ENCODE assay signal across 26 mouse cellular contexts in genomic region chrX:11709326-11709725, GRCm38 (mm10).
DNase-seq lines count a peak whose midpoint lies in the region; ATAC-seq and TF ChIP-seq lines count a peak whose summit lies in the region.
"Had no signal": no experiment of that assay in that cellular context is flagged by ENCODE, and none has a peak within 500 bp of the region (broad histone marks: within the 10 kb centered on the region; RNA-seq: fewer than 3 reads in every experiment).

No protein-coding gene starts in this region.

- H3K4me2 ChIP-seq in hindbrain, postnatal 0 days (ENCODE audit: low read depth, low read length), result no peak overlapping the region
- H3K4me2 ChIP-seq: embryonic facial prominence, embryonic 12.5 days; forebrain, embryonic 12.5 days had no signal

- no peak overlapping the region for H3K27ac ChIP-seq in hindbrain, postnatal 0 days
- H3K27ac ChIP-seq: embryonic facial prominence, embryonic 10.5 days; embryonic facial prominence, embryonic 12.5 days; forebrain, embryonic 10.5 days; forebrain, embryonic 12.5 days had no signal

- H3K36me3 ChIP-seq in hindbrain, postnatal 0 days (ENCODE audit: insufficient read depth, low read length), result no peaks in the 10 kb centered on the region
- H3K36me3 ChIP-seq: embryonic facial prominence, embryonic 10.5 days; embryonic facial prominence, embryonic 12.5 days; forebrain, embryonic 10.5 days; forebrain, embryonic 12.5 days; G1E had no signal

- no peak for TF ChIP-seq CTCF in hindbrain, postnatal 0 days (IDR thresholded peaks at IDR 0.05; ENCODE audit: low read depth)

- H3K4me3 ChIP-seq in hindbrain, postnatal 0 days (ENCODE audit: low read length), result no peak overlapping the region
- H3K4me3 ChIP-seq: embryonic facial prominence, embryonic 10.5 days; embryonic facial prominence, embryonic 12.5 days; forebrain, embryonic 10.5 days; forebrain, embryonic 12.5 days had no signal

- H3K9ac ChIP-seq in hindbrain, postnatal 0 days (replicated peaks; ENCODE audit: low read length), result no peak overlapping the region
- H3K9ac ChIP-seq: embryonic facial prominence, embryonic 12.5 days; forebrain, embryonic 12.5 days had no signal

- H3K9me3 ChIP-seq in hindbrain, postnatal 0 days (ENCODE audit: low read length), result no peaks in the 10 kb centered on the region
- H3K9me3 ChIP-seq: embryonic facial prominence, embryonic 10.5 days; embryonic facial prominence, embryonic 12.5 days; forebrain, embryonic 10.5 days; forebrain, embryonic 12.5 days; G1E had no signal

- no peak for ATAC-seq in hindbrain, postnatal 0 days
- ATAC-seq: activated CD4-positive, CD25-positive, alpha-beta regulatory T cell, adult 4 months; CD4-positive, CD25-positive, alpha-beta regulatory T cell, adult 4 months; forebrain, embryonic 14.5 days; forebrain, embryonic 16.5 days; Patski had no signal

- WGBS in hindbrain, postnatal 0 days, result 83% methylated on average over 4 of the region's 4 CpGs

- DNase-seq in right cerebral cortex, adult 18-20 months, result peak; percentile 9
- no peak for DNase-seq in right cerebral cortex, postnatal 4 days
- DNase-seq in 3134 (ENCODE audit: extremely low read depth, insufficient read length, low spot score), result peak; percentile 15
- DNase-seq in brain, adult 2 months (ENCODE audit: low read depth, low spot score), result peak; percentile 57
- no peak for DNase-seq in hindbrain, postnatal 0 days (ENCODE audit: low spot score)
- DNase-seq in cerebellum, adult 9-10 months, result no peak
- DNase-seq: adrenal gland, adult 8-10 months; adrenal gland, postnatal 14 days; adrenal gland, postnatal 36 days; B cell, adult 2 months; cerebellum, adult 11 months; cerebellum, adult 18-20 months; cerebellum, adult 8-10 months; cerebellum, postnatal 10 days; cerebellum, postnatal 25 days had no signal

- no peaks in the 10 kb centered on the region for H3K4me1 ChIP-seq in hindbrain, postnatal 0 days (ENCODE audit: insufficient read depth, low read length)
- H3K4me1 ChIP-seq: embryonic facial prominence, embryonic 12.5 days had no signal

- no peaks in the 10 kb centered on the region for H3K27me3 ChIP-seq in hindbrain, postnatal 0 days (ENCODE audit: insufficient read depth, low read length)
- H3K27me3 ChIP-seq: CH12.LX had no signal

Comparison
In these comparisons a context has a peak if more than half of its experiments do, and no peak if none do; other contexts are left out.
1. DNase-seq: peak in right cerebral cortex, adult 18-20 months (single experiment), 3134 (single experiment) and brain, adult 2 months (single experiment); none in right cerebral cortex, postnatal 4 days (single experiment), hindbrain, postnatal 0 days (single experiment) and cerebellum, adult 9-10 months (single experiment).